In genomic region chr2:169397013-169397412, GRCm38 (mm10) we compare ENCODE assay signal across 12 mouse cellular contexts.
DNase-seq lines count a peak whose midpoint lies in the region.
"Had no signal": no experiment of that assay in that cellular context is flagged by ENCODE, and none has a peak within 500 bp of the region (broad histone marks: within the 10 kb centered on the region; RNA-seq: fewer than 3 reads in every experiment).

No protein-coding gene starts in this region.

- peak; percentile 90 for DNase-seq in heart, adult 11 months
- DNase-seq in heart, adult 9 months (ENCODE audit: low spot score in 2 of 2) = no peak
- peak; percentile 6 for DNase-seq in NIH3T3 (ENCODE audit: low read depth)
- peak; percentile 32 to 60 for DNase-seq in adrenal gland, postnatal 36 days
- DNase-seq in lung, adult 18-20 months = peak; percentile 18 to 29
- DNase-seq in left cerebral cortex, postnatal 14 days (ENCODE audit: low spot score in 2 of 2) = no peak
- no peak for DNase-seq in MN1 (ENCODE audit: low spot score)
- no peak for DNase-seq in natural killer cell, adult 2 months (ENCODE audit: low spot score in 2 of 2)
- DNase-seq: B cell, adult 2 months; cerebellum, postnatal 10 days; forebrain, postnatal 0 days; kidney, postnatal 36 days had no signal

- intact Hi-C loops in left cerebral cortex, postnatal 14 days (cut with DNase I) = no loop called here

Comparison
In these comparisons a context has a peak if more than half of its experiments do, and no peak if none do; other contexts are left out.
1. DNase-seq: peak in heart, adult 11 months (single experiment), NIH3T3 (single experiment), adrenal gland, postnatal 36 days (2 of 2) and lung, adult 18-20 months (2 of 2); none in heart, adult 9 months (0 of 2), left cerebral cortex, postnatal 14 days (0 of 2), MN1 (single experiment) and natural killer cell, adult 2 months (0 of 2).